Mouse (Mus musculus): ENCODE results near the gene Met.

Gene Met

DNA sequence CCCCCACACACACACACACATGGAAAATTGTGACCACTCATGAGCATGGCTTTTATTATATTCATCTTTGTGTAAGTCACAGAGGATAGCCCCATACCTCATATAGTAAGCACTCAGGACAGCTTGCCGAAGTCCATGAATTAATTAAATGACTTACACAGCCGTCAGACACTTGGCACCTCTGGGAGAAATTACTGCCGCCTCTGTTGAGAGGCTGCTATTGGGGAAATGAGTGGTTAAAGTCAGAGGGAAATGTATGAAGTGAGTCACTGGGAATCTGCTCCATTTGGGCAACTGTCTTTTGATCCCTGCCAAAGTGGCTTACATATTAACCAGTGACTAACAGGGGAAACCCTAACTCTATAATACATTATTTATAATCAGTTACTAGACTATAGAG is 91.2 kb downstream of the Met start:
- peak; percentile 31 for DNase-seq

DNA sequence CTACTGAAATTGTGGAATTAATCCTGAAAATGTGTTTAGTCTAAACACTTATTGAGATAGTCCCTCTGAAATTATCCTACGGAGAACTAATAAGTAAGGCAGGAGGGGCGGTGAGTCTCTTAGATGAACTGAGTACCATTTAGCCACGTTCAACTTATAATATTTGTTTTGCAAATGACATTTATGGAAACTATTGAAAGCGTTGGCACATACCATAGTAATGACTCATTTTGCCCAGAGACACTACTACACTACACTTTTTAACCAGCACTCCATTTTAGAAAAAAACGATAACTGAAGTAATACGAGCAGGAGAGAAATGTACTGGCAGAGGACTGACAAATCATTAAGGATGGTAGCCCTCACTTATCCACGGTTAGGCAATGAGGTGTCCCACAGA is 92.1 kb downstream of the Met start:
- no peak for DNase-seq

DNA sequence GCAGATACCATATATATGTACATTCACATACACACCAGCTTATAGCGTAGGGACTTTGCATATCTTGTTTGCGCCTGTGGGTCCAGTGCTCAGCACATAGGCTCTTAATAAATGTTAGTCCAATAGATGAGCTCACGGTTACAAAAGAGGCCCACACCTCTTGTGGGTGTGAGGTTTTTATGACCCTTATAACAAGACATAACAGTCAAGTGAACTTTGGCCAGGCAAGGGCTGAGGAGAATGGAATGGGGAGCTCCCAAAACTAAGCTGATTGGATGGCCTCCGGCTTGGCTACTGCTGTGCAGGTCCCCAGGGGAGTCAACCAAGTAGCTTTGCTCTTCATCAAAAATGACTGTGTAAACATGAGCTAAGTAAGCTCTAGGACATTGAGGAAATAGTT is 96.1 kb downstream of the Met start:
- DNase-seq, result no peak

DNA sequence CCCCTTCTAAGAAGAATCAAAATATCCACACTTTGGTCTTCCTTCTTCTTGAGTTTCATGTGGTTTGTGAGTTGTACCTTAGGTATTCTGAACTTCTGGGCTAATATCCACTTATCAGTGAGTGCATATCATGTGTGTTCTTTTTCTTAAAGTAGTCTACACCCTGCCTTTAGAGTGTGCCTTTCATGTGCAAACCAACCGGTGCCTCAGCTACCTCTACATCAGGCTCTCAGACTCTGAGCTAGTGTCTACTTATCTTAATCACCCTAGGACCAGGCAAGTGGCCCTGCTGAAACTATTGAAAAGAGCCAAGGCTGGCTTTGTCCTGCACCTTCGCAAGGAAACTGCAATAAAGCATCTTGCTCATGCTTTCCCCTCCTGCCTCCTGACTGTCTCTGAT is 97.7 kb downstream of the Met start:
- no peak for DNase-seq

DNA sequence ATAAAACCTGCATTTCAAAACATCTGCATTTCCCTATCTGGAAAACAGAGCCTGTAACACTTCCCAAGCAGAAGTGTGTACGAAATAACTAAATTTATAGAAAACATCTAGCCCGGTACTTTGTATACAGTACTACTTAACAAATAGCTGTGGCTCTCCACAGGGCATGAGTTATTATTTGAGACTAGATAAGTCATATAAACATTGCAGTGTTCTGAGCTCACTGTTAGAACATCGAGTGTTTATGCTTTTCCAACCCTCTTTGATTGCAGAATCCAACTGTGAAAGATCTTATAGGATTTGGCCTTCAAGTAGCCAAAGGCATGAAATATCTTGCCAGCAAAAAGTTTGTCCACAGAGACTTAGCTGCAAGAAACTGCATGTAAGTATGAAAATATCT is 98.3 kb downstream of the Met start:
- DNase-seq, result no peak

DNA sequence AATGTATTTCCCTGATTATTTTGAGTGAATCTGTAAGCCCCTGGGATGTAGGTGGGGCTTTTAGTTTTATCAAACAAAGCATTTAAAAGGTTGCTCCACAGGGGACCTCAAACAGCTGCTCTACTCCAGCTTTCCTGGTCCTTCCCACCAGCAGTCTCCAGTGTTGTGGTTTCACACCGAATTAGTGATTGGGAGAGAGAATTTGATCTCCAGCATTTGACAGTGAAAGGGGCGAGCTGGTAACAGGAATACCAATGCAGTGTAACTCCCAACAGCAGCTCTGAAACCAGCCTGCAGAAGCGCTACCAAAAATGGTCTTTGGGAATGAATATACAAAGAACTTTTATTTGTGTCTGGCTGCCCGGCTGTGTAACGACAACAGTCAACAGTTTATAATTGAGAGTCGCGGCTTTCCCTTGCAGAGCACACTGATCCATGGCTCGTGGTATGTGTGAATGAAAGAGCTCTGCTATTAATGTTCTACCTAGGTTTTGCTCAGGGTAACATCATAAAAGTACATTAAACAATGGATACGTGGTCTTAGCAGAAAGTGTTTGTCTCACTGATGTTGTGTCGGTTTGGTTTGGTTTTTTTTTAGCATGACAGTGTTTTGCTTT is 99.0 kb downstream of the Met start:
- peak; percentile 51 for DNase-seq

DNA sequence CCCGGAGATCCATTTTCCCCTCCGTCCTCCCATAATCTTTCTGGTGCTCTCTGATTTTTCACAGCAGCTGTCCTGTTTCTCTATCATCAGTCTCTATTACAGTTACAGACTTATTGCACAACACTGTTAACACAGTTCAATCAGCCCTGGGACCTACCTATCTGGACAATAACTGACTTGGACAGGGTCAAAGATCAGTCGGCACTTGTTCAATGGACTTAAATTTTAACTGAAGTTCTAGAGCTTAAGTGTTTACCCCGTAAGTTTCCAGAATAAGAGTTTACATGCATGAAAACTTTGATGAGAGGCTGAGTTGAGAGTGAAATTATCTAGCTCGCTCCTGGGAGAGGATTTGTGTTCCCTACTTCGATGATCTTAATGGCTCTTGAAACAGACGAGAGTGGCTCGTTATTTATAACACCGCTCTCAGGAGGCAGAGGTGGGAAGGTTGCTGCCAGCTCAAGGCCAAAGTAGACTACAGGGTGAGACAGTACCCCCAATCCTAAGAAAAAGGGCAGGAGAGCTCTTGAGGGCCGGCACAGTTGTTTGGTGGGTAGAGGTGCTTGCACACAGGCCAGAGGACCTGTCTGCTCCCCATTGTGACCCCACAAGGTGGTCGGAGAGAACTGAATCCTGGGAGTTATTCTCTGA is 105.2 kb downstream of the Met start:
- no peak for DNase-seq

DNA sequence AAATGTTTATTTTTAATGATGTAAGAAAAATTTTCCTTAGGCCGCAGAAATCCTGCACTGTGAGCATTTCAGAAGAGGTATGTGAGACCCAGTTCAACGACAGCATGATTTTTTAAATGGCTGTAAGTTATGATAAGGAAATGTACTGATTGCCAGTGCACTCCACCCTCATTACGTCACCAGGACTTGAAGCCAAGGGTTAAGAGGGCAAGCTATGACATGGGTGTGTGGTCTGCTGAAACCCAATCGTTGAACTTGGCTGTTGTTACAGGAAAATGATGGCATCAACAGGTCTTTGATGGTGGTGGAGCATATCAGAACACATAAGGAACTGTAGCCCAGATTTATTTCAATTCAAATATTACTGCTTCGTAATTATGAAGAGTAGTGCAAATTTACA is 109.6 kb downstream of the Met start:
- no peak for DNase-seq

DNA sequence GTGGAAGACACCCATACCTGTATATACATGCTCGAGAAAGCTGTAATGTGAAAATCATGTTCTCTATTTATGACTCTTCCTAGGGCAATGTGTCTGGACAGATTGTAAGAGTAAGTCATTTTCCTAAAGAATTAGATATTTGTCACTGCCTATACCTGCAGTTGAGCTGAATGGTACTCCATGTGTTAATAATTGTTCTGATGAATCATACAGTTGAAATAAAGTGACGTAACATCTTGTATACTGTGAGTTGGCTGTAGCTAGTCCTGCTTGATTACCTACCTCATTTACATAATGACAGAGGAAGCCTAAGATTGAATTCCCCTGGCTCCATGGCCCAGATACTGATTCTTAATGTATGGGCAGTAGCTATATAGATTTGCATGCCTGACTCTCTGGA is 110.1 kb downstream of the Met start:
- DNase-seq, result no peak

DNA sequence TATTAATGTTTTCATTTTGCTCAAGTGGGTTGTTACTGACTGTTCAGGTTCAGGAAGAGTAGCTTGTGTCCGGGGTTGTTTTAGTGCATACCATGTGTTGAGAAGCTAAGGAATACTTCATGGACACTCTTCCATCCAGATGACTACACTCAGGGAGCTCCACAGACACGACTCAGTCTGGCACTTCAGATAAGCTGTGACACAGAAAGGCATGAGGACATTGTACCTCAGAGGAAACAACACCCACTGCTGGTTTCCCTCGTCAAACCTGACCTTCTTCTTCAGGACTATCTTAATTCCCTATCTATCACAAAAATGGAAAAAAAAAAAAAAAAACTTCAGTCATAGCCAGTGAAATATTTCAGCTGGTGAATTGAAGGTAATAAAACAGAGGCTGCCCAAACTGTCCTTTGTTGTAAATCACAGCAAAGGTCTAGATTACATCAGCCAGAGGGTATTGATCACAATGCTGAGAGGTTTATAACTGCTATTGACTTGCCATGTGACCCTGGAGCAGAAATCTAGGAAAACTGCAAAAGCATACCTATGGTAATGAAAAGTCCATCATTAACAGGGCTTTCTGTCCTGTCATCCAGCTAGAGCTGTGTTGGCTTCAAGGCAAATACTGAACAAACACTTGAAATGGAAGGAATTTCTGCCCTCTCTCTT is 114.6 kb downstream of the Met start:
- no peak for DNase-seq

DNA sequence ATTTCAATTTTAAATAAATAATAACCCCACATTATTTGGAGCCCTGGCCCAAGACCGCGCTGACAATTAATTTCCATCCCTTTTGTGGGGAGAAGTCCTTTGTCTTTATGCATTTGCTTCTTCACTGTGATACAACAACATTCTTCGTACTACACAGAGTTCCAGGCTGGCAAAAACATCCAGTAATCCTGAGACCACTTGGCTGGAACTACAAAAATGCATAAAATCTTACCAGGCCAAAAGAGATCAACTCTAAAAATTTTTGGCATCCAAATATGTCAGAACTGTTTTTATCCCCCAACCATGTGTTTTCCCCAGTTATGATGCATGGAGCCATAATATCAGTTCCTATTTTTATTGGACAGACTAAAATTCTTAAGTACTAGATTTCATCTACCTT is 116.7 kb downstream of the Met start:
- no peak for DNase-seq

DNA sequence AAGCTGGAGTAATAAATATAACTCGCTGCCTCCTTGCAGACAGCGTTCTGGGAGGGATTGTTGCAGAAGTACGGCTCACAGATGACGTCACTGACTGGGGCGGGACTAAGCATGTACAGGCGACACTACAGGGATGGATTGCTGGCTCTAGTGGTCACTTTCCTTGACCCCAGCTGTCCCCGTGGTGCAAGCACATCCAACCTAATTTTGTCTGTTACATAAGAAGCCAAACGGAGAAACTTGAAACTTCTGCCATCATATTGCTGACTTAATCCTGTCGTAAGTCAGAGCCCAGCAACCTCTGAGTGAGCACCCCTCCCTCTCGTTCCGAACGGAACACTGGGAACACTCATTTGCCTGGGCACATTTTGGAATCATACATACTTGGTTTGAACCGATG is 120.4 kb downstream of the Met start:
- DNase-seq, result peak; percentile 82

DNA sequence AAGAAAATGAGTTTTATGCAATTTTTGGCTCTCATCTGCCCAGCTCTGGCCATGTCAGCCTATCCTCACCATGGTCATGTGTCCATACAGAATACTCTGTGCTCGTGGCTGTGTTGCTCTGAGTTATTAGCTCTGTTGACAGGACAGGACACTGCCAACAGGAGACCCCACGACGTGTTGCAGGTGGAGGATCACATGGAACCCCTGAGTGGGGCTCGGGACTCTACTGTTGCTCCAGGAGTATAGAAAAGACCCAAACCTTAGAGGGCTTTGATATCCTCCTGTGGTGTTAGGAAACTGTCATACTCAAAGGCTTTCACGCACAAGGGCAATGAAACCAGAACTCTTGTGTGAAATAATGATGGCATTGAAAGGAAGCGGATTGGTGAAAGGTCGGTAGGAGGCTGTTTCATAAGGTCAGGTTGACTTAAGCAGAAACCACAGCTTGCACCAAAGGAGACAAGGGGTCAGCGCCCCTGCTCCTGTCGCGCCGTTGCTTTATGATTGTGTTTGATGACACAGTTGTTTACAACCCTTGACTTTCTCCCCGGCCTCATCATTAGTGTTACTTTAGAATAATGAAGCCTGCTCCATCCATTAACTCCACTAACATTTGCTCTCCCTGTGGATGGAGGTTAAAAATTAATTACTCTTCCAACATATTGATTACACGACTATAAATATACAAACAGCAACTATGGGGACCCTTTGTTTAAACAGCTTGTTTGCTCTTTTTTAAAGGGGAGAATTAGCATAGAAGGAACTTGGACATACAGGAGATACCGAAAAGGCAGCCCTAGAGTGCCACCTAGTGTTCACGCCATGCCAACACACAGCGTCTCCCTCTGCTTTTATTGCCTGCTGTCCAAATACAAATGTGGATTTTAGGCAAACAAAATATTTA is 125.7 kb downstream of the Met start:
- peak; percentile 76 for DNase-seq

DNA sequence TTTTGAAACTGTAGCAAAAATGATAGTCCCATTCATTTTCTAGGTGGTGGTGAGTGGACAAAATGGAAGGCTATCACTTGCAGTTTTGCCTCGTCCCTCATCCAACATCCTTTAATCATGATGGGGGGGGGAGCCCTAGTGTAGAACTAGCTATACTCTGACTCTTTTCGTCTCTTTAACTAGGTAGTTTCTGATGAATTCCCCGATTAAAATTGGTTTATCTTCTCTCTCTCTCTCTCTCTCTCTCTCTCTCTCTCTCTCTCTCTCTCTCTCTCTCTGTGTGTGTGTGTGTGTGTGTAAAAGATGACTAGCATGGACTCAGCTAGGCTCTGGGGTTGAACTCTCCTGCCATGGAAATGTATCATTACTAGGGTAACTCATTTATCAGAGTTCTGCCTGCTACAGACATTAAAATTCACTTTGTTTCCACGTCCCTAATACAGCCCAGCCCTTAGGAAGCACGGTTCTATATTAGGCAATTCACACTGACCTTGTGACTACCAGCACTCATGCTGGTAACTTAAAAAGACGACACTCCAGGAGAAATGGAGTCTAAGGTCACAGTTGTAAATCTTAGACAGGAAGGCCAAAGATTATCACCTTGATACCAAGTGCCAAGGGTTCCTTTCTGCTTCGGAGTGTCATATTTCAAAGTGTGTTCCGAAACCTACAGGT is 126.5 kb downstream of the Met start:
- no peak for DNase-seq

DNA sequence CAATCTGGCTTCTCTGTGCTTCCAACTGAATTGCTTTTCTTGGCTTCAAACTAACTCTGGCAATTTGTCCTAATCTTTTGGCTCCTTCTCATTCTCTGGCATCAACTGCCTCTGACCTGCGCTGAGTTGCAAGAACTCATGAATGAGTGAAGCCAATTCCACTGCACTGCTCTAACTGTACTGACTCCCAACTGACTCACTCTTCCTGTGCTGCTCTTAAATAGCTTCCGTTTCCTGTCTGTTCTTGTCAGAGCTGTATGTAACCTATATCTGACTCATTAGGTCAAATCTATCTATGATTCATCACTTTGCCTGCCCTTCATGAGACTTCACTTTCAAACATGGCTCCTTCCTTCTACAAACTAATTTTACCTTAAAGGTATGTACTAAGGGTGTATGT is 130.4 kb downstream of the Met start:
- DNase-seq, result no peak

DNA sequence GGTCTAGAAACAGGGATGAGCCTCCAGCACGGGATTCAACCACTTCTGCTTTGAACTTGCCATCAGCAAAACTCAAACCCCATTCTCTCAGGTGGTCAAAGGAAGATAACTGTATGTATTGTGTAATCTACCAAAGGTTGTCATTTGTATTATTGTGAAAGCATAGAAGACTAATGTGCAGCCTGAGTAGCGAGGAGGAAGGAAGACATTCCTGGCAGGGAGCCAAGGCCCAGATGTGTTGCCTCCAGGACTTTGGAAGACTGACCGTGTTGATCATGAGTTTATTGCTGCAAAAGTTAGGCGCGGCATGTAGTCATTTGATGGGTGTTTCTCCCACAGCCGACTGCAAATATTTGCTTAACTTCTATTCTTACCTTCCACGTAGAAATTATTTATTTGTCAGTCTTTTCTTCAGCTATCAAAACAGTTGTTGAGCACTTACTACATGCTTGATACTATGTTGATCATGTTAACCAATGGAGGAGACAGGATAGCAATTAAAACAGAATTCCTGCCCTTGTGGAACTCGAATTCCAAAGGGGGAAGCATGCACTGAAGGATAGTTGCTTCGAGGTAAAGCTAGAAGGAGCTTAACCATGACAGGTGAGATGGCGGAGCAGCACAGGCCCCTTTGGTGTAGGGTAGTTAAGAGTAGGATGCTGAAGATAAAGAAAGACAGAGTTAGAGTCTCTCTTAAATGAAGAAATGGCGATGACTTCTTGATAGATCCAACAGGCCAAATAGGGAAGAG is 132.3 kb downstream of the Met start:
- DNase-seq, result no peak

DNA sequence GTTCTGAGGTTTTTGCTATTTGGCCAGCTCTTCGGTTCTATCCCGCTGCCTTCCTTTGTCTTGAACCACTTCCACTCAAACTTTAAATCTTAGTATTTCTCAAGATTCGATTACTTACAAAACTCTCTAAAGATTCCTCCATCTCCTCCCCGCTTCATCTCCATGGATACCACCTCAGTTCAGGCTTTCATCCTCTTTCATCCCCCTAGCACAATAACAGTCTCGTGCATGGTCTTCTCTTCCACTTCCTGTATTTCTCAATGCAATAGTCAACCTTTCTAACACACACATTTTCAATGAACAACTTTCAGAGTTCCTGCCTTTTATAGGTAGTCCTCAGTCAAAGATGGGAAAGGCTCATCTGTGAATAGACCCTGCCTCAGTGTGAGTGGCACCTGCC is 135.8 kb downstream of the Met start:
- DNase-seq, result no peak

DNA sequence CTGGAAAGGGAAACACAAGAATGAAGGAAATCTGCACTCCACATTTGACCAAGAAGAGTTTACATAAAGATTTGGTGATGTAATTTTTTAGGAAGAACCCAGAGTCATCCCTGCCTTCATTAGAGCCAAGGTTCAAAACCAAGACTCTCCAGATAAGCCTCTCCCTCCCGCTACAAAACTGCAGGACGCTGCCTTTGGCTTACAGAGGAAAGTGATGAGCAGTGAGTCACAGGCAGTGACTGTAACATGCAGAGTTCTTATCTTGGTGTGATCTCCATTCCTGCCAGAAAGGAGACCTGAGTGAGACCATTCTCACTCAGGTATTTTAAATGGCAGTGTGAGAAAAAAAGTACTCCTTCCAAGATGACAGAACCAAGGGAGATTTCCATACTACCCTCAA is 137.9 kb downstream of the Met start:
- no peak for DNase-seq

DNA sequence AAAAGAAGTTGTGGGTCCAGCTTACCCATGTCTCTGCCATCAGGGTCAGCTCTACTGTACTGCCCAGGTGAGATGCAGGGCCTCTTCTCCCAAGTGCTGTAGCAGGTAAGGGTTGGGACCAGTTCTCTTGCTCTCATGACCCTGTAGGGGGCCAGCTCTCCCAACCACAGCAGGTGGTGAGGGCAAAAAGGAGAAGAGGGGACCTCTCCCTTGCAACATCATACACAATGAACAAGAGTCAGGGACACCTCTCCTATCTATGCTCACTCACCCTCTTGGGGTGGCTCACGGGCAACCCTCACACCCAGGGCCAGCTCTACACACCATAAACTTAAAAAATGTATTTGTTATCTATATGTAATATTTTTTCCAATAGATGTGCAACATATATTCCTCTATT is 143.3 kb downstream of the Met start:
- DNase-seq, result no peak

DNA sequence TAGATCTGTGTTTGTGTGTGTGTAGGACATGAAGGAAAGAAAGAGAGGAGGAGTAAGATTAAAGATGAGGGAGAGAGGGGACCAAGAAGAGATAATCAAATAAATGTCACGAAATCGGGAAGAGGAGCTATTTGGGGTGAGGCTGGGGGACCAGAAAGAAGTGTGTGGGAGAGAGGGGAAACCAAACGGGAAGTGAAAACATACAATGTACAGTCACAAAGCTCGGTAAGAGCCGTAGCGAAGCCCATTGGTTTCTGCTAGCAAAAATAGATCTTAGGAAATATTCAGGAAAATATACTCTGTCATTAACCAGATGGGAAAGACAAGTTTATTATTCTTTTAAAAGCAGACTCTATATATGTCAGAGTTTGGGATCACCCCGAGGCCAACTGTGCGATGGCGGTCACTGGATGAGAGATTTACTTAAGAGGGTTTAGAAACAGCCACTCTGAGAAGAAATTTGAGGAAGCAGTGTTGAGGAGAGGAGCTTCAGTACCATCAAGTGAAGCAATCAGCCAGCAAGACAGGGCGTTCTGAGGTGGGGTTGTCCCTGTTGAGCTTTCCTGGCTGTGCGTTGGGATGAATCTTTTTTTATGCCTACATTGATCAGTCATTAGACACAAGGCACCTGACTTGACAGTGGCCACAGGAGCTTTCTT is 147.9 kb downstream of the Met start:
- no peak for DNase-seq

DNA sequence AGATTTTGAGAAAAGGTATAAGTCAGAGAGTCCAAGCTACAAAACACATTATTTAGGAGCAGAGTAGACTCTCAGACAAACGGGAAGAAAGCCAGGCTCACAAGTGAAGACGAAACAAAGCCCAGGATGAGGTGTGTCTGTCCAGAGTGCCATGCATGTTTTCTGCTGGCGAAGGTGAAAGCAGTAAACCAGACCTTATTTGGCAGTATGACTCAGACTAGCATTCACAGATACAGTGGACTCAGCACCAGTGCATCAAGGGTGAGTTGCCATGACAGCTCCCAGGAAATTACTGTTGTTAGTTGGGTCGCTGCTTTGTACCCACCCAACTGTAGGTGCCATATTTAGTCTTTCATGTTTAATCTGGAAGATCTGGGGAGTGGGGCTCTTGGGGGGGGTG is 149.1 kb downstream of the Met start:
- no peak for DNase-seq

DNA sequence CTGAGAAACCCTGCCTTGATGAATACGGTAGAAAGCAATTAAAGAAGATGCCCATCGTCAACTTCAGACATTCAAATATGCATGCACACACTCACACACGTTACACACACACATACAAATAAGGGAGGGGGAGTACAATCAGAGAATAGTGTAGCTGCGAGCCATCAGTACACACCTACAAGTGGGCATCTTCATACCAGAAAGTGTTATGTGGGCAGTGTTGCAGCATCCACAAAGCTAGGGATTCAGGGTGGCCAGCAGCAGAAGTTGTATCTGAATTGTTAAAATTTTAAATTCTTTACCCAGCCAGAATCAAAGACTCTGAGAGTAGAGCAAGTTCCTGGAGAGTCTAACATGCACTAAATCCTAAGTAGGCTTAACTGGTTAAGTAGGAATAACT is 157.2 kb downstream of the Met start:
- no peak for DNase-seq

Data from retina, postnatal 1 day (tissue).